Mouse (Mus musculus): ENCODE data around the gene Cbx8. TPM values are rescaled to one million over a fixed set of nuclear protein-coding genes. Genes with fewer than 3 reads are reported as not detected.

Cbx8 gene
- polyA plus RNA-seq, 1 experiment, result 4.7 TPM

GRCm38 (mm10) chr11:119046601-119047245 is 6.0 kb upstream of the Cbx8 start:
- no peak overlapping the region for H3K27ac ChIP-seq (ENCODE audit: insufficient read depth, low read depth, low read length)
- WGBS, result 3% methylated on average over 39 of the region's 39 CpGs
- H3K36me3 ChIP-seq (ENCODE audit: control insufficient read depth, insufficient read depth, low read length), result no peaks in the 10 kb centered on the region
- peaks cover 49% of the 10 kb centered on the region for H3K4me1 ChIP-seq (ENCODE audit: control insufficient read depth, insufficient read depth, insufficient read length, low read length)
- H3K4me3 ChIP-seq (ENCODE audit: low read depth, low read length), result peak overlapping the region; percentile 35
- peaks cover 69% of the 10 kb centered on the region for H3K27me3 ChIP-seq (ENCODE audit: control insufficient read depth, insufficient read depth, low read length)
- TF ChIP-seq POLR2A (IDR thresholded peaks at IDR 0.05; ENCODE audit: low read depth, low read length) (no peak), CTCF (IDR thresholded peaks at IDR 0.05; ENCODE audit: extremely low read depth, insufficient read length, insufficient replicate concordance, low read depth, low read length) (no peak)

GRCm38 (mm10) chr11:119044551-119045337 is 4.0 kb upstream of the Cbx8 start:
- H3K27ac ChIP-seq (ENCODE audit: insufficient read depth, low read depth, low read length), result peak overlapping the region; percentile 59
- peaks cover 71% of the 10 kb centered on the region for H3K27me3 ChIP-seq (ENCODE audit: control insufficient read depth, insufficient read depth, low read length)
- H3K36me3 ChIP-seq (ENCODE audit: control insufficient read depth, insufficient read depth, low read length), result no peaks in the 10 kb centered on the region
- TF ChIP-seq POLR2A (IDR thresholded peaks at IDR 0.05; ENCODE audit: low read depth, low read length) (no peak), CTCF (IDR thresholded peaks at IDR 0.05; ENCODE audit: extremely low read depth, insufficient read length, insufficient replicate concordance, low read depth, low read length) (peak; percentile 30; the same call in 1 of the 2 replicates)
- peak overlapping the region; percentile 33 for H3K4me3 ChIP-seq (ENCODE audit: low read depth, low read length)
- peaks cover 49% of the 10 kb centered on the region for H3K4me1 ChIP-seq (ENCODE audit: control insufficient read depth, insufficient read depth, insufficient read length, low read length)
- 5% methylated on average over 41 of the region's 41 CpGs for WGBS

DNA sequence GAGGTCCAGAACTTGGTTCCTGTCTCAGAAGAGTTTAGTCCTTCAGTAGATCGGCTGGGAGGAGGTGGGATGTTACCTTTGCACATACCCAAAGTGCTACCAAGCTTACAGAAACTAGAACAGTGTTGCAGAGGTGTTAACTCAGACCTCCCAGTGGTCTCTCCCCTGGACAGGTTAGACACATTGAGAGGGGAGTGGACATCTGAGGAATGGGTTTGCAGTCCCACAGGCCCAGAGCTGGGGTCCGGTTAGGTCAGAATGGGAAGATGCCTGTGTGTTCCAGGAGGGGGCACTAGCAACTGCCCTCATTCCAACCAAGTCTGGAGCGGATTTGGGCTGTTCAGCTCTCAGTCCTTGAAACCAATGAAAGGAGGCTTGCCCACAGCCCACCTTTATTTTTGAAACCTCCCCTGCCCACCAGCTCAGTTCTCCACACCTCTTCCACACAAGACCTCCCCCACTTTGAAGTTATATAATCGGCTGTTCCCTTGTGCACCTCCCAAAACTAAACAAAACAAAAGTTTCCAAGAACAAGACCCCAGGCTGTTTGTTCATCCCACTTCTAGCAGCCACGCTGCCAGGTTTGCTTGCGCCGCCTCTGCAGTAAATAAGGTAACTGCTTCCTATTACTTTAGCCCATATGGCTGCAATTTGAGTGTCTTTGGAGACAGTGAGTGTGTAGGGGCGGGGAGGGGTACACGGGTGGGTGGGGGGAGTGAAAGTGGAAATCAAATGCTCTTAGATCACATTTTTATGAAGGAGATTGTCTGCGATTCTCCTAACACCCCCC is 3.2 kb upstream of the Cbx8 start:
- TF ChIP-seq POLR2A (IDR thresholded peaks at IDR 0.05; ENCODE audit: low read depth, low read length) (no peak), CTCF (IDR thresholded peaks at IDR 0.05; ENCODE audit: extremely low read depth, insufficient read length, insufficient replicate concordance, low read depth, low read length) (peak; percentile 50; the same call in 1 of the 2 replicates)
- WGBS, result 15% methylated on average over 10 of the region's 10 CpGs
- Histone ChIP-seq H3K27ac (ENCODE audit: insufficient read depth, low read depth, low read length) (no peak overlapping the region), H3K4me1 (ENCODE audit: control insufficient read depth, insufficient read depth, insufficient read length, low read length) (peaks cover 49% of the 10 kb centered on the region), H3K4me3 (ENCODE audit: low read depth, low read length) (no peak overlapping the region), H3K36me3 (ENCODE audit: control insufficient read depth, insufficient read depth, low read length) (peaks cover 3% of the 10 kb centered on the region; the same call in 1 of the 2 replicates), H3K27me3 (ENCODE audit: control insufficient read depth, insufficient read depth, low read length) (peaks cover 71% of the 10 kb centered on the region)

GRCm38 (mm10) chr11:119043273-119043540 is 2.4 kb upstream of the Cbx8 start:
- Histone ChIP-seq H3K36me3 (ENCODE audit: control insufficient read depth, insufficient read depth, low read length) (peaks cover 7% of the 10 kb centered on the region; the same call in 1 of the 2 replicates), H3K27me3 (ENCODE audit: control insufficient read depth, insufficient read depth, low read length) (peaks cover 65% of the 10 kb centered on the region), H3K4me1 (ENCODE audit: control insufficient read depth, insufficient read depth, insufficient read length, low read length) (peaks cover 52% of the 10 kb centered on the region), H3K4me3 (ENCODE audit: low read depth, low read length) (no peak overlapping the region), H3K27ac (ENCODE audit: insufficient read depth, low read depth, low read length) (no peak overlapping the region)
- TF ChIP-seq CTCF (IDR thresholded peaks at IDR 0.05; ENCODE audit: extremely low read depth, insufficient read length, insufficient replicate concordance, low read depth, low read length) (no peak), POLR2A (IDR thresholded peaks at IDR 0.05; ENCODE audit: low read depth, low read length) (no peak)
- WGBS, result 17% methylated on average over 4 of the region's 4 CpGs

- Histone ChIP-seq H3K27ac (ENCODE audit: insufficient read depth, low read depth, low read length) (no peak overlapping the region), H3K4me3 (ENCODE audit: low read depth, low read length) (peak overlapping the region; percentile 25), H3K36me3 (ENCODE audit: control insufficient read depth, insufficient read depth, low read length) (peaks cover 7% of the 10 kb centered on the region; the same call in 1 of the 2 replicates), H3K27me3 (ENCODE audit: control insufficient read depth, insufficient read depth, low read length) (peaks cover 62% of the 10 kb centered on the region), H3K4me1 (ENCODE audit: control insufficient read depth, insufficient read depth, insufficient read length, low read length) (peaks cover 49% of the 10 kb centered on the region)
- TF ChIP-seq POLR2A (IDR thresholded peaks at IDR 0.05; ENCODE audit: low read depth, low read length) (no peak), CTCF (IDR thresholded peaks at IDR 0.05; ENCODE audit: extremely low read depth, insufficient read length, insufficient replicate concordance, low read depth, low read length) (no peak)
- WGBS, result 3% methylated on average over 52 of the region's 52 CpGs
Observed at GRCm38 (mm10) chr11:119042466-119043272, 1.9 kb upstream of the Cbx8 start.

DNA sequence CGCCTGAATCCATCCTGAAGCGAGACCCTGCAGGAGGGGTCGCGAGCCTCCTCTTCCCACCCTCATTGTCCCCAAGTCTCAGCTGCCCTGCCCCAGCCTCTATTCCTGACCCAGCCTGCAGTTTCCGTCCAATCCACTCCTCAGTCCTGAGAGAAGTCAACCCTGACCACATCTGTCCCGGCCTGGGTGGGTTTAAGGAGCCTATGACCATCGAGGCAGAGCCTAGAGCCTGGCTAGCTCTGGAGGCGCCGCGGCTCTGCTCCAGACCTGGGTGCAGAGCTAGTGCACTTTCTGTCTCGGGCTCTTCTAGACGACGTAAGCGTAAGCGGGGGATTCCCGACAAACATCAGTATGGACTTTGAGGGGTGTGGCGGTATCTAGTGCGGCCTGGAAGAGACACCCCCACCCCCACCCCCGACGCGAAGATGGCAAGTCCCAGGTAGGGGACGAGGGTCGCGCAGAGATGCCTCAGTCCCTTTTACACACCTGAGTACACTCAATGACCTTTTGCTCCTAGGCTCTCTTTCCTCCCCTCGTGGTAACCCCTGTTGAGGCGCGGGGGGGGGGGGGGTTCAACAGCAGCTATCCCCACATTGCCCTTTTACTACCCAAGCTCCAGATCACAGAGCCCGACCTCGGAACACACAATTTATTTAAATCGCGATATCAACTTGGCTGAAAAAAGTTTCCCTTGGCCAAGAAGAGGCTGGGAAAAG is 1.1 kb upstream of the Cbx8 start:
- H3K36me3 ChIP-seq (ENCODE audit: control insufficient read depth, insufficient read depth, low read length), result peaks cover 7% of the 10 kb centered on the region; the same call in 1 of the 2 replicates
- H3K27ac ChIP-seq (ENCODE audit: insufficient read depth, low read depth, low read length), result no peak overlapping the region
- no peak for TF ChIP-seq POLR2A (IDR thresholded peaks at IDR 0.05; ENCODE audit: low read depth, low read length)
- no peak for TF ChIP-seq CTCF (IDR thresholded peaks at IDR 0.05; ENCODE audit: extremely low read depth, insufficient read length, insufficient replicate concordance, low read depth, low read length)
- H3K4me1 ChIP-seq (ENCODE audit: control insufficient read depth, insufficient read depth, insufficient read length, low read length), result peaks cover 48% of the 10 kb centered on the region
- peaks cover 61% of the 10 kb centered on the region for H3K27me3 ChIP-seq (ENCODE audit: control insufficient read depth, insufficient read depth, low read length)
- H3K4me3 ChIP-seq (ENCODE audit: low read depth, low read length), result peak overlapping the region; percentile 79
- 1% methylated on average over 31 of the region's 31 CpGs for WGBS

Measured in small intestine, adult 2 months (tissue).